Mouse (Mus musculus): ENCODE results near the gene Chrna1. TPM values are rescaled to one million over a fixed set of nuclear protein-coding genes. Genes with fewer than 3 reads are reported as not detected.

Gene Chrna1
- polyA plus RNA-seq, 1 experiment: 0.13 TPM

- peak overlapping the region; percentile 32; the same call in 1 of the 2 replicates for H3K4me3 ChIP-seq (ENCODE audit: insufficient read depth, low read length)
- no peaks in the 10 kb centered on the region for H3K4me1 ChIP-seq (ENCODE audit: control insufficient read depth, insufficient read depth, low read length)
- no peak overlapping the region for H3K27ac ChIP-seq (ENCODE audit: insufficient read depth, low read length)
- TF ChIP-seq CTCF (IDR thresholded peaks at IDR 0.05; ENCODE audit: extremely low read depth, insufficient read depth, low read length) (peak; percentile 24; the same call in 1 of the 2 replicates), POLR2A (IDR thresholded peaks at IDR 0.05; ENCODE audit: extremely low read depth, insufficient read depth, low read length) (no peak)
Measured at GRCm38 (mm10) chr2:73550725-73551124, 29.4 kb downstream of the Chrna1 start.

GRCm38 (mm10) chr2:73548542-73548941, 31.6 kb downstream of the Chrna1 start:
- no peak for TF ChIP-seq CTCF (IDR thresholded peaks at IDR 0.05; ENCODE audit: extremely low read depth, insufficient read depth, low read length)
- TF ChIP-seq POLR2A (IDR thresholded peaks at IDR 0.05; ENCODE audit: extremely low read depth, insufficient read depth, low read length): no peak
- H3K27ac ChIP-seq (ENCODE audit: insufficient read depth, low read length): no peak overlapping the region
- no peak overlapping the region for H3K4me3 ChIP-seq (ENCODE audit: insufficient read depth, low read length)
- H3K4me1 ChIP-seq (ENCODE audit: control insufficient read depth, insufficient read depth, low read length): no peaks in the 10 kb centered on the region

- Histone ChIP-seq H3K4me1 (ENCODE audit: control insufficient read depth, insufficient read depth, low read length) (no peaks in the 10 kb centered on the region), H3K27ac (ENCODE audit: insufficient read depth, low read length) (no peak overlapping the region), H3K4me3 (ENCODE audit: insufficient read depth, low read length) (no peak overlapping the region)
- TF ChIP-seq POLR2A (IDR thresholded peaks at IDR 0.05; ENCODE audit: extremely low read depth, insufficient read depth, low read length) (no peak), CTCF (IDR thresholded peaks at IDR 0.05; ENCODE audit: extremely low read depth, insufficient read depth, low read length) (no peak)
Measured at GRCm38 (mm10) chr2:73547256-73547655, 32.9 kb downstream of the Chrna1 start.

- no peak overlapping the region for H3K27ac ChIP-seq (ENCODE audit: insufficient read depth, low read length)
- no peak for TF ChIP-seq POLR2A (IDR thresholded peaks at IDR 0.05; ENCODE audit: extremely low read depth, insufficient read depth, low read length)
- no peak for TF ChIP-seq CTCF (IDR thresholded peaks at IDR 0.05; ENCODE audit: extremely low read depth, insufficient read depth, low read length)
- H3K4me1 ChIP-seq (ENCODE audit: control insufficient read depth, insufficient read depth, low read length): no peaks in the 10 kb centered on the region
- H3K4me3 ChIP-seq (ENCODE audit: insufficient read depth, low read length): no peak overlapping the region
Measured at GRCm38 (mm10) chr2:73545556-73545955, 34.6 kb downstream of the Chrna1 start.

DNA sequence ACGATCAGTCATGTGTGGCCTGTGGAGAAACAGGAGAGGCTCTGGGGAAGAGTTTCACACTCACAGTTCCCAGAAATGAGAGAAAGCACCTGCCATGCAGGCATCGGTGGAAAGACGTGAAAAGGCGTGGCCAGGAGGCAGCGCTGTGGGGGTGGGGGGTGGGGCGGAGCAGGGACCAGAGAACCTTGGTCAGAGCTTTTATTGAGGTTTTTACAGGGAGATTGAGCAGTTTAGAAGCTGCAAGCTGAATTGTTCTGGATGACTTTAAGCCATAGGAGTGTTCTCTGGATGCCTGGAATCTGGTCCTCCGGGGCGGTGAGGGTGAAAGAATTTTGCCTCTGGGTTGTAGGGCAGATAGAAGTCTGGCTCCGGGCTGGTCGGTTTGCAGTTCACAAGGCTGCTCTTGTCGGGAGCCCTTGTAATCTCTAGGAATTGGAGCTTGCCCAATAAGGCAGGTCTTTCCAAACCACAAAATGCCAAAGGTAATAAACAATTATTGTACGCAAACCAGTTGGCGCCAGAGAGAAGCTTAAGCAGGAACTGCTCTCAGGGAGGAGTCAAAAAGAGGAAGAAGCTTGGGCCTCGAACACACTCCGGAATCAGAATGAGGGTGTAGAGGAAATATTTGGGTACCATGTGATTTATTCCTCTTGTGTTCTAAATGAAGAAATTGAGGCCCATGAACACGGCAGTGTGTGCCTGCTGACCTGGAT, 39.5 kb downstream of the Chrna1 start:
- TF ChIP-seq POLR2A (IDR thresholded peaks at IDR 0.05; ENCODE audit: extremely low read depth, insufficient read depth, low read length): no peak
- TF ChIP-seq CTCF (IDR thresholded peaks at IDR 0.05; ENCODE audit: extremely low read depth, insufficient read depth, low read length): no peak
- no peak overlapping the region for H3K4me3 ChIP-seq (ENCODE audit: insufficient read depth, low read length)
- H3K4me1 ChIP-seq (ENCODE audit: control insufficient read depth, insufficient read depth, low read length): no peaks in the 10 kb centered on the region
- no peak overlapping the region for H3K27ac ChIP-seq (ENCODE audit: insufficient read depth, low read length)

GRCm38 (mm10) chr2:73539697-73540096, 40.4 kb downstream of the Chrna1 start:
- H3K4me3 ChIP-seq (ENCODE audit: insufficient read depth, low read length): no peak overlapping the region
- H3K27ac ChIP-seq (ENCODE audit: insufficient read depth, low read length): no peak overlapping the region
- H3K4me1 ChIP-seq (ENCODE audit: control insufficient read depth, insufficient read depth, low read length): no peaks in the 10 kb centered on the region
- TF ChIP-seq POLR2A (IDR thresholded peaks at IDR 0.05; ENCODE audit: extremely low read depth, insufficient read depth, low read length) (no peak), CTCF (IDR thresholded peaks at IDR 0.05; ENCODE audit: extremely low read depth, insufficient read depth, low read length) (no peak)

DNA sequence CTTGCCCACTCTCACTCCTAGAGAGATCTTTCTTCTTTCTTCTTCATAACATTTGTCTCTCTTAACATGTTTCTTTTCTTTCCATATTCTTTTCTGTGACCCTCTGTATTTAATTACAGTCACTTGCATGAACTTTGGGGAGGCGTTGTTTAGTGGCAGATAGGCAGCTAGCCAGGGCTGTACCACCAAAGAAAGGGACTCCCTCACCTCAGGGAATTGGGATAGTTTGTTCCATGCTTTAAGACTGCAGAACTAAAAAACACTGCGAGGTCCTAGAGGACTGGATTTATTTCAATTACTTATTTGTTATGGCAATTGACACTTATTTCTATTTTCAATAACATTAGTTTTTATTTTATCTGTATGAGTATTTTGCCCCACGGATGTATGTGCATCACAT, 41.0 kb downstream of the Chrna1 start:
- no peaks in the 10 kb centered on the region for H3K4me1 ChIP-seq (ENCODE audit: control insufficient read depth, insufficient read depth, low read length)
- no peak overlapping the region for H3K27ac ChIP-seq (ENCODE audit: insufficient read depth, low read length)
- TF ChIP-seq POLR2A (IDR thresholded peaks at IDR 0.05; ENCODE audit: extremely low read depth, insufficient read depth, low read length) (no peak), CTCF (IDR thresholded peaks at IDR 0.05; ENCODE audit: extremely low read depth, insufficient read depth, low read length) (no peak)
- no peak overlapping the region for H3K4me3 ChIP-seq (ENCODE audit: insufficient read depth, low read length)

GRCm38 (mm10) chr2:73538590-73538989, 41.5 kb downstream of the Chrna1 start:
- no peak overlapping the region for H3K4me3 ChIP-seq (ENCODE audit: insufficient read depth, low read length)
- H3K27ac ChIP-seq (ENCODE audit: insufficient read depth, low read length): no peak overlapping the region
- TF ChIP-seq POLR2A (IDR thresholded peaks at IDR 0.05; ENCODE audit: extremely low read depth, insufficient read depth, low read length) (no peak), CTCF (IDR thresholded peaks at IDR 0.05; ENCODE audit: extremely low read depth, insufficient read depth, low read length) (no peak)
- H3K4me1 ChIP-seq (ENCODE audit: control insufficient read depth, insufficient read depth, low read length): no peaks in the 10 kb centered on the region

DNA sequence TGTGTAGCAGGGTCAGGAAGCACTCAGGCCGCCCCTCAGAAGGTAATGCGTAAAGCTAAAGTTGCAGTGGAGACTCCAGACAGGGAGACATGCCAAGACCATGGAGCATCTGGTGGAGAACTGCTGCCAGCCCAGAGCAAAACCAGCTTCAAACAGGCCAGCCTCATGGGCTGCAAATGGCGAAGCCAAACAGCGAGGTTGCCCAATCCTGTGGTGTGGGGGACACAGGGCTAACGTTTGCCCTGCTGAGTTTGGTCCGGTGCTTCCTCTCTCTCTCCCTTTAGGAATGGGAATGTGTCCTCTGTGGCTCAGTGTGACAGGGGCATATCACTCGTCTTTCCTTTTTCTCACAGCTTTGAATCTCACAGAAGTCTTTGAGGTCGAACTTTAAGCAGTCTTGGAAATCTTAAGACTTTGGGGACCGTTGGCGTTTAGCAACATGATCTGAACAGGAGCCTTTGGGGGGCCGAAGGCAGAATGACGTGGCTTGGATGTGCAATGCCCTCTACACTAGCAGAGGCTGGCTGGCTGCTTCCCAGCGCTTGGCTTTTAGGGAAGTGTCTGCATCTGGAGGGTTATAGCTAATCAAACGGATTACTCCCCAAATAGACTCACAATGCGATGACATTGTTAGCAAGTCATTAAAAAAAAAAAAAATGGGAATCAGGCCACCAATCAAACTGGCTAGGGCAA, 43.9 kb downstream of the Chrna1 start:
- no peak overlapping the region for H3K4me3 ChIP-seq (ENCODE audit: insufficient read depth, low read length)
- no peak overlapping the region for H3K27ac ChIP-seq (ENCODE audit: insufficient read depth, low read length)
- no peaks in the 10 kb centered on the region for H3K4me1 ChIP-seq (ENCODE audit: control insufficient read depth, insufficient read depth, low read length)
- TF ChIP-seq CTCF (IDR thresholded peaks at IDR 0.05; ENCODE audit: extremely low read depth, insufficient read depth, low read length) (no peak), POLR2A (IDR thresholded peaks at IDR 0.05; ENCODE audit: extremely low read depth, insufficient read depth, low read length) (no peak)

- no peak overlapping the region for H3K27ac ChIP-seq (ENCODE audit: insufficient read depth, low read length)
- no peak overlapping the region for H3K4me3 ChIP-seq (ENCODE audit: insufficient read depth, low read length)
- TF ChIP-seq POLR2A (IDR thresholded peaks at IDR 0.05; ENCODE audit: extremely low read depth, insufficient read depth, low read length): no peak
- TF ChIP-seq CTCF (IDR thresholded peaks at IDR 0.05; ENCODE audit: extremely low read depth, insufficient read depth, low read length): no peak
- H3K4me1 ChIP-seq (ENCODE audit: control insufficient read depth, insufficient read depth, low read length): no peaks in the 10 kb centered on the region
Measured at GRCm38 (mm10) chr2:73534720-73535119, 45.4 kb downstream of the Chrna1 start.

Data from cortical plate, adult 2 months (tissue).